Mouse (Mus musculus) layer of hippocampus, adult 2 months (tissue): ENCODE results near the gene Preb. TPM values are rescaled to one million over a fixed set of nuclear protein-coding genes. Genes with fewer than 3 reads are reported as not detected.

Source experiments
- DNase-seq, 2 experiments: peaks; one replicate each; pipeline ENCODE4 v3.0.0; 2022; ENCODE audit warnings: low spot score in 2 of 2
- H3K27ac ChIP-seq: fragments of 200-600 bp; 2 replicates; pipeline ENCODE4 v1.8.1; 2022
- H3K4me3 ChIP-seq: fragments of 200-600 bp; 2 replicates; pipeline ENCODE4 v1.8.1; 2022; ENCODE audit warnings: mild to moderate bottlenecking
- CTCF ChIP-seq: fragments of 200-600 bp; conservative IDR thresholded peaks from 2 replicates; pipeline ENCODE4 v1.8.1; 2022; ENCODE audit warnings: antibody characterized with exemption, mild to moderate bottlenecking, moderate library complexity
- long read RNA-seq, 2 experiments: library from polyadenylated mRNA; stranded (forward); transcript quantifications; one replicate each; pipeline ENCODE4 v2.0.0; 2021; ENCODE audit warnings: borderline mapping rate in 2 of 2
- total RNA-seq, 2 experiments: library from RNA; stranded (reverse); gene quantifications; 2 replicates each; pipeline ENCODE4 v1.2.3; 2021

The Preb gene
- 100 to 1,000 TPM; 132 to 145 TPM for total RNA-seq
- long read RNA-seq, experiment 1, full-length matches to known transcripts, result 22 of 41 reads
- long read RNA-seq, experiment 1, partial matches to known transcripts, result 3 of 41 reads
- long read RNA-seq, experiment 1, other reads (novel, unspliced or antisense), result 16 of 41 reads
- long read RNA-seq, experiment 2, full-length matches to known transcripts, result 48 of 64 reads
- long read RNA-seq, experiment 2, partial matches to known transcripts, result 2 of 64 reads
- long read RNA-seq, experiment 2, other reads (novel, unspliced or antisense), result 14 of 64 reads

- Histone ChIP-seq H3K4me3 (peak within 1 kb of the TSS; percentile 94), H3K27ac (peak within 1 kb of the TSS; percentile 96)
- peak; percentile 52 for TF ChIP-seq CTCF
- peak; percentile 98 to 99 for DNase-seq
Measured at GRCm38 (mm10) chr5:30959966-30960501, at the start of gene Preb. Preb (minus strand) TSS chr5:30960361.

GRCm38 (mm10) chr5:31004184-31004583 lies 44.0 kb upstream of the Preb start:
- TF ChIP-seq CTCF, result peak; percentile 94

GRCm38 (mm10) chr5:31001560-31001959 lies 41.4 kb upstream of the Preb start:
- H3K4me3 ChIP-seq, result no peak overlapping the region
- DNase-seq, result no peak
- TF ChIP-seq CTCF, result peak; percentile 52

More at GRCm38 (mm10) chr5:31004184-31004583, 44.0 kb upstream of the Preb start:
- no peak overlapping the region for H3K27ac ChIP-seq
- no peak overlapping the region for H3K4me3 ChIP-seq
- DNase-seq, result peak; percentile 85 to 96

GRCm38 (mm10) chr5:31000993-31001392 lies 40.8 kb upstream of the Preb start:
- H3K27ac ChIP-seq, result no peak overlapping the region
- no peak for TF ChIP-seq CTCF
- no peak for DNase-seq
- no peak overlapping the region for H3K4me3 ChIP-seq

More at GRCm38 (mm10) chr5:31001560-31001959, 41.4 kb upstream of the Preb start:
- H3K27ac ChIP-seq, result no peak overlapping the region

DNA sequence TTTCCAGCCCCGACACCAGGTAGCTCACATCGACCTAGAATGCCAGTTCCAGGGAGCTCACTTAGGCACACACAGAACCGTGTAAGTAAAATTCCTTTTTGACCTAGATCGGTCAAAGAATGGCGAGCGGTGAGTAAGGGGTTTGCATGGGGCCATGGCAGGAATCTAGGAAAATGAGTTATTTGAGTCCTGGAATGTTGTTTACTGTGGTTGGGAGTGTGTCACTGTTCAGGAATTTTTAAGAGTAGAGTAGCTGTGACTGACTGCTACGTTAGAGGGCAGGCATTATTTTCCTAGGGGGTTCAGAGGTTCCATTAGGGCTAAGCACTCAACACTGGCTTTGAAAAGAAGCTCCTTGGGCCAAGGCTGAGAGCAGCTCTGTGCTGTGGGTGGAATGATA lies 40.0 kb upstream of the Preb start:
- Histone ChIP-seq H3K4me3 (no peak overlapping the region), H3K27ac (no peak overlapping the region)
- no peak for TF ChIP-seq CTCF
- DNase-seq, result no peak

- Histone ChIP-seq H3K4me3 (no peak overlapping the region), H3K27ac (no peak overlapping the region)
- DNase-seq, result no peak
- no peak for TF ChIP-seq CTCF
Measured at GRCm38 (mm10) chr5:30999324-30999723, 39.2 kb upstream of the Preb start.

- no peak overlapping the region for H3K4me3 ChIP-seq
- TF ChIP-seq CTCF, result peak; percentile 81
- no peak overlapping the region for H3K27ac ChIP-seq
- no peak for DNase-seq
Measured at GRCm38 (mm10) chr5:30998306-30998705, 38.1 kb upstream of the Preb start.

GRCm38 (mm10) chr5:30994910-30995635 lies 34.9 kb upstream of the Preb start:
- no peak for DNase-seq
- Histone ChIP-seq H3K4me3 (no peak overlapping the region), H3K27ac (no peak overlapping the region)
- no peak for TF ChIP-seq CTCF

GRCm38 (mm10) chr5:30994074-30994473 lies 33.9 kb upstream of the Preb start:
- H3K27ac ChIP-seq, result peak overlapping the region; percentile 14; the same call in 1 of the 2 replicates
- DNase-seq, result no peak
- H3K4me3 ChIP-seq, result no peak overlapping the region
- no peak for TF ChIP-seq CTCF

DNA sequence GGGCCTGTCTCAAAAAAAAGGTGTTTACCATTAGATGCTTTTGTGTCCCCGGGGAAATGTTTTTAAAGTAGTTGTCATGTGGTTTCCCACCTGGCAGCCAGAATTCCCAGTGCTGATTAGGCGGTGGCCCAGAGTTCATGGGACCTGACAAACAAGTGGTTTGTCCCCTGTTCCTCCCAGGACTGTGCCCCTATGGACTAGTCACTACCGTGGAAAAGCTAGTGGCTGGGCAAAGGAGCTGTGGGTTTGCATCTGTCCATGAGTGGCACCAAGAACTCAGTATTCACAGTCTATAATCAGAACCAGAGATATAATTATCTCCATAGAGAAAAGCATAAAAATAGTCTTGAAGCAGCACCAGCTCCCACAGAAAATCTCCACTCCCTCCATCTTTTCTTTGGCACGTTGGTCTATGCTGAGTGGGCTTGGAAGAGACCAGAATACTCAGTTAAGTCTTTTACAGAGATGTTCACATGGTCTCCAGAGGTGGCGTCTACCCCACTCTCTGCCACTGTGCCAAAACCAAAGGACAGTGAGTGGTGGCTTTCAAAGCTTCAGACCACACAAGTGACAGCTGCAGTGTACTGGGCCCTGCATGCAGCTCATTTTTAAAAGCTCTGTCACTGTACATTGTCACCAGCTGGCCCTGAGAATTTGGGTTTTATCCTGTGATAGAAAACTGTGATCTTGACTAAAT lies 33.0 kb upstream of the Preb start:
- no peak for TF ChIP-seq CTCF
- Histone ChIP-seq H3K4me3 (no peak overlapping the region), H3K27ac (peak overlapping the region; percentile 14; the same call in 1 of the 2 replicates)
- no peak for DNase-seq

GRCm38 (mm10) chr5:30982357-30982756 lies 22.2 kb upstream of the Preb start:
- DNase-seq, result peak; percentile 54 to 62
- TF ChIP-seq CTCF, result peak; percentile 85
- Histone ChIP-seq H3K27ac (no peak overlapping the region), H3K4me3 (no peak overlapping the region)

DNA sequence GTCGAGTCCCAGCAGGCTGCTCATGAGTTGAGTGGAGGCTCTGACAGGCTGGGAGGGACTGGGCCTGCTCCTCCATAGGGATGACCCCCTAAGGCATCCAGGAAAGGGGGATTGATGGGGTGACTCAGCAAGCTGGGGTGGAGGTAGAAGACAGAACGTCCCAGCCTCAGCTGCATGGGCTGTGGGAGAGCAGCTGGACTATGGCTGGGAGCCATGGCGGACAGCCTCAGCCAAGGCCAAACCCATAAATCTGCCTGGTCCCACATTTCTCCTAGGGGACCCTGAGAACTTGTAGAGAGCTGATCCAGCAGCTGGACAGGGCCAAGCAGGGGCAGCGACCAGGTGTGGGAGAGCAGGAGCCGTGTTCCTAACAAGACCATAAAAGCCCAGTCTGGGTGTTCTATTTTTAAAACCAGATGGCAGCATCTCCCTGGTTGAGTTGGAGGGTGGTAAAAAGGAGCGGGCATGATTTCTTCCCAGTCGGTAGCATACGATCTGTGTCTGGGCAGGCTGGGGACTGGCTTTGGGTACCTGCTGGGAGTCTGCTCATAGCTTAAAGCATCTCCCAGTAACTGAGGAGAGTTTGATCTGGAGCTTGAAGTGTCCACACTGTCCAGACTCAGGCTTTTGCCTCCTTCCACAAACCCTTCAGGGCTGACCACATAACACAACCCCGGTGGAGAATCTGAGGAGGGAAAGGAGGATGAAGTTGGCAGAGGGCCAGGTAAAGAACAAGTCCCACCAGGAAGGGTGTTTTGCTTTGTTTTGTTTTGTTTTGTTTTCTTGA lies 14.9 kb upstream of the Preb start:
- Histone ChIP-seq H3K27ac (no peak overlapping the region), H3K4me3 (no peak overlapping the region)
- no peak for TF ChIP-seq CTCF
- DNase-seq, result no peak

DNA sequence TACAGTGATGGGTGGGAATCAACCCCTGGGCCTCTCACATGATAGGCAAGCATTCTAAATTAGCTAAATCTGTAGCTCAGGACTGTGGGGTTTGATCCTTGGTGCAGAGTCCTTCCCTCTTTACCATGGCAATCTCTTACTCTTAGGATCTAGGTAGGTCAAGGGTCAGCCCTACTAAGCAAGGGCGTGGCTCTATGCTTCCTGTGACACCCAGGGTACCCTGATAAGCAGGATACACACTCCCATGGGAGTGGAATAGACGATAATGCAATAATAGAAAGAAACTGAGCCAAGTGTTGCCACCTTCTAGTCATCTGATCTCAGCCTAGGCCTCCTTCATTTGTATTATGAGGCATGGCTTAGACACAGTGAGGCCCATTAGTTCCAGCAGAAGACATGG lies 9.3 kb upstream of the Preb start:
- no peak for DNase-seq
- Histone ChIP-seq H3K27ac (no peak overlapping the region), H3K4me3 (no peak overlapping the region)
- no peak for TF ChIP-seq CTCF
